Mouse (Mus musculus): ENCODE data around the gene Ivl.

- no peak for TF ChIP-seq CTCF (IDR thresholded peaks at IDR 0.05; ENCODE audit: extremely low read depth, insufficient read depth, low read length)
- TF ChIP-seq POLR2A (IDR thresholded peaks at IDR 0.05; ENCODE audit: extremely low read depth, insufficient read depth, low read length) = no peak
Observed at GRCm38 (mm10) chr3:92609804-92610203, 36.3 kb upstream of the Ivl start.
